Mouse (Mus musculus) thymus, postnatal 4 days (tissue): ENCODE data around the gene Il11ra1.
"Not testable (repeated sequence)": the region's sequence is repeated elsewhere in the genome, so short reads cannot be mapped to it uniquely, and the experiment has no call there.

Experiments
- DNase-seq: peaks from one replicate; pipeline ENCODE4 v3.0.0; 2021

Il11ra1 gene

DNA sequence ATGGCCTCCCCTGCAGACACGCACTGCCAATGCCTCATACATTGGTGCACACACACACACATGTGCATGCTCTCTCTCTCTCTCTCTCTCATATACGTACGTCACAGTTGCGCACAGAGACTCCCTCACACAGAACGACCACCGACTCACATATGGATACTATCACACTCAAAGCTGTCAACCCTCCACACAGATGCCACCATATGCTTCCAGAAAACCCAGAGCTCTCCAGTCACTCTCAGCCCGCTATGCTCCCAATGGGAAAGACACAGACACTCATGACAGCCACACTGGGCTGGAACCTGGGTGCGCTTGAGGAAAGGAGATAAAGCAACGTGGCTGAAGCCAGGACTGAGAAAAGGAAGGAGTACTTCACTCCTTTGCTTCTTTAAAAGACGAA is 17.8 kb upstream of the Il11ra1 start:
- no peak for DNase-seq

- DNase-seq = no peak
These were observed 17.0 kb upstream of the Il11ra1 start for GRCm38 (mm10) chr4:41682789-41683188.

DNA sequence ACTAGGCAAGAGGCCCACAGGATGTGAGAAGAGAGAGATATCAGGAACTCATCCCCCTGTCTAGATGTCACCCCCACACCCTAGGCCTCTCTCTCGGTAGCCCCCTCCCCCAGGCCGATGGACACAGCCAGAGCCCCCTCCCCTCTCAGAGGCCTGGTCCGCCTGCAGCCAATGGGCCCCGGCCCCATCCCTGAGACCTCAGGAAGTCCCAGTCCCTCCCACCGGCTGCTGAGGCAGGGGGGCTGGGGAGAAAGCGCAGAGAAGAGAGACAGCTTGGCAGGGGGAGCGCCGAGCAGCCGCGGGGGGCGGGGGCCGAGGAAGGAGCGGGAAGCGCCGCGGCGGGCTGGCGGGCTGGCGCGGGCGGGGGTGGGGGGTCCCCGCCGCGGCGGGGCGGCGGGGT is 16.5 kb upstream of the Il11ra1 start:
- DNase-seq = not testable (repeated sequence)

DNA sequence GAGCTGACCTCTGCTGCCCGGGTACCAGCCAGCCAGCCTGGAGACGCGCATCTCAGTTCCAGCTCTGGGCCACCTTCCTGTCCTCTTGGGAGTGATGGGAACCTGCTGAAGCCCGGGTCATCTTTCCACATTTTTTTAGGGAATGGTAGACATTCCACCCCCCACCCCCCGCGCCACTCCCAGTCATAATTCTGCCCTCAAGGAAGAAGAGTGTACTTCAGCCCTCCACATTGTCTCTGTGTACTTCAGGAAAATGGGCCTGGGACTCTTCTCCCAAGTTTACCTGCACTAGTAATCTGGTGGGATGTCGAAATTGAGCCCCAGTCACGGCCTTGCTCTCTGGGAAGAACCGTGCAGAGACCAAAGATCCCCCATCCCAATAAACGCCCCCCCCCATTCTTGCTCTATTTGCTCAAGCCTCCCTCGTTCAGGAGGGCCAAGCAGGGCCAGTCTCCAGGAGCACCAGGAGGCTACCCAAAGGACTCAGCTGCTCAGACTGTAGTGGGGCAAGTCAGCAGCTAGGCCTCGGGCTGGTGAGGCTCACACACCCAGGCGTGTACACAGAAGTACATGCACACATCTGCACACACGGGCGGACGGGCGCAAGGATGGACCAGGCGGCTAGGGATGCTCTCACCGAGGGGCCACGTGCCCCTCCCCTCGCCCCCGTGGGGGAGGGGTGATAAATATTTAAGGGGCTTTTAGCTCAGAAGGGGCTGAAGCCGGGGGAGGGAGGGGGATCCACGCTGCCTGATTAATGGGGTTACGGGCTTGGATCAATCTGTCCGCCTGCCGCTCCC is 15.5 kb upstream of the Il11ra1 start:
- not testable (repeated sequence) for DNase-seq

DNA sequence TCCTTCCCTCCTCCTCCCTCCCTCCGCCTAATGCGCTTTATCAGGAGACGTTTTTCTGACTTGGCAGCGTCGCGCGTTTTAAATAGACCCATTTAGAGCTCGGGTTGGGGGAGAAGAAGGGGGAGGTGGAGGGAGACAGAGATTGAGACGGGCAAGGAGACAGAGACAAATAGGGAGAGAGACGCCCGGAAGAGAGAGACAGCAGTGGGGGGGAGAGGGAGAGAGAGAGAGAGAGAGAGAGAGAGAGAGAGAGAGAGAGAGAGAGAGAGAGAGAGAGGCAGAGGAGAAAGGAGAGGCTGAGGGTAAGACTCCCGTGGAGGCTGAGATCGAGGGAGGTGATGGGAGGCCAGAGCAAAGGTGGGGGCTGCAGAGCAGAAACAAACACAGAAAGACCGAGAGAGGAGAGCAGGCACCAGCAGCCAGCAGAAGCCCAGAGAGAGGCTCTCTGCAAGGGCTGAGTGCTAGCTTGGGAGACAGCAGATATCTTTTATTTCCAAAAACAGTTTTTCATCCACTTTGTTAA is 14.8 kb upstream of the Il11ra1 start:
- DNase-seq = not testable (repeated sequence)

- not testable (repeated sequence) for DNase-seq
These were observed 13.8 kb upstream of the Il11ra1 start for GRCm38 (mm10) chr4:41685882-41686492.

GRCm38 (mm10) chr4:41688562-41688961 is 11.2 kb upstream of the Il11ra1 start:
- DNase-seq = not testable (repeated sequence)

GRCm38 (mm10) chr4:41690014-41690413 is 9.8 kb upstream of the Il11ra1 start:
- DNase-seq = not testable (repeated sequence)

GRCm38 (mm10) chr4:41693511-41693910 is 6.3 kb upstream of the Il11ra1 start:
- DNase-seq = not testable (repeated sequence)

- not testable (repeated sequence) for DNase-seq
These were observed 4.0 kb upstream of the Il11ra1 start for GRCm38 (mm10) chr4:41695800-41696199.

DNA sequence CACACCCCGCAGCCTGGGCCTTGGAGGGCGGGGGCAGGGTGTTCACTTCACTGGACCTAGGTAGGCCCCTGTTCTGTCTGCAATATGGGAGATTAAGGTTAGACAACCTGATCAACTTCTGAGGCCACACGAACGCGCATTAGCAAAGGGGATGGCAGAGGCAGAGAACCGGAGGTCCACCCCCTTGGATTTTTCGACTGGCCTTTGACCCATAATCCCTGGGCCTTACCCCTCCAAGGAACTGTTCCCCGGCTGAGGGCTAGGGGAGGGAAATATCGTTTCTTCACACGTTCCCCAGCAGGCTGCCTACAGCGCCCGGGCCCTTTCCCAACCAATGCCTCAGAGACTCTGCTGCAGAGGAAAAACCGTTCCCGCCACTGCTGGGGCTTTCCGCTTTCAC is 3.3 kb upstream of the Il11ra1 start:
- not testable (repeated sequence) for DNase-seq

DNA sequence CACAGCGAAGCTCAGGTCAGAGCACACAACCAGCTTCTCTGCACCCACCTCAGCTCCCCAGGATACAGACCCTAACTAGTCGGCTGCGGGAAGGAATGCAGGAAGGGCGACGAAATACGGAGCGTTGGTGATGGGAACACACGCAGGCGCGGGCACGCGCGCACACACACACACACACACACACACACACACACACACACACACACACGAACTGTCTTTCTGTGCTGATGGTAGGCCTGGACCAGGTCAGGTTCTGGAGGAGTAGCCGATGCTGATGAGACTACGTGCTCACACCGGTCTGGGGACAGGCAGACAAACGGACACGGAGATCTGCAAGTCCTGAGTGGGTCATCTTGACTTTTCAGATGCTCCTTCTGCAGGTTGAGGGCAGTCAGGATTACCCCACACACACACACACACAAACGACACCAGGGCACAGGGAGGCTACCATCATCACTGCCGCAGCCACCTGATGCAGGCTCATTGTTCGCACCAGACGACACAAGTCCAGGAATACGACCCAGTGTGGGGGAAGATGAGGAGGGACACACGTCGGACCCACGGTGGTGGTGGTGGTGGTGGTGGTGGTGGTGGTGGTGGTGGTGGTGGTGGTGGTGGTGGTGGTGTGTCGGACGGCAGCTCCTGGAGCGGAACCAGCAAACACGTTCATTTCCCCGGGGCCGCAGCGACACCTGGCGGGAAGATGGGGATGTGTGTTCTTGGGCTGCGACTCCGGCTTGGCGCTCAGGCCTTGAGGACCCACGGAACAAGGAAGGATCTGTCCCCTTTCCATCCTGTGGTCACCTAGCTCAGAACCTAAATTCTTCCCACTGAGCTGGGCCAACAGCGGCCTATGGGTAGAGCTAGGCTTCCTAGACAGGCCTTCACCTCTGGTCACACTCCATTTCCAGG is 2.6 kb upstream of the Il11ra1 start, which contains the start of gene Cntfr:
TSS of gene Cntfr (minus strand) at position 160 of the 912 bp plus-strand sequence.
- peak; percentile 82 for DNase-seq

DNA sequence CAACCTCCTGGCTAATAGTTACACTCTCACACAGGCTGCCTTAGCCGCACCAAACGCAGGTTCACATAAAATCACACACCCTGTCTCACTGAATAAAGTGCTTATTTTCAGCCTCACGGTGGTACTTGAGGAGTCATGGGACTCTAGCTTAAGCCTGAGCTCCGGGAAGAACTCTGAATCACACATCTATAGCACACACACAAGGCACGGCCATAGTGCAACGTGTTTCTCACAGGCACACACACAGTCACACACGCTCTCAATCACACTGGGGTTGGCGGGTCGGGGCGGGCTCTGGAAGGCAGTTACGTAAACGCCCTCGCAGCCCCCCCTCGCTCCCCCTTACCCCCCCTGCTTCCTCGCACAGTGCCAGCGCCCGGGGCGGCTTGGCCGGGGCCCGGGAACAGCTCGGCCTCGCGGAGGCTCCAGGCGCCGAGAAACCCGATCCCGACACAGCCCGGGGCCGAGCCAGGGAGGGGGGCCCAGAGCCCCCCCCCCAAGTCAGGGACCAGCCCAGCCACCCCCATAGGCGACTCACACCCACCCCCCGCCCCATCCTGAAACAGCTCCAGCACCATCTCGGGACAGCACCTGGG is 1.3 kb upstream of the Il11ra1 start:
- DNase-seq = not testable (repeated sequence)

- not testable (repeated sequence) for DNase-seq
These were observed 435 bp downstream of the Il11ra1 start for GRCm38 (mm10) chr4:41700224-41700623.

GRCm38 (mm10) chr4:41702226-41702625 is 2.4 kb downstream of the Il11ra1 start:
- DNase-seq = not testable (repeated sequence)

GRCm38 (mm10) chr4:41704651-41705050 is 4.9 kb downstream of the Il11ra1 start:
- DNase-seq = no peak

DNA sequence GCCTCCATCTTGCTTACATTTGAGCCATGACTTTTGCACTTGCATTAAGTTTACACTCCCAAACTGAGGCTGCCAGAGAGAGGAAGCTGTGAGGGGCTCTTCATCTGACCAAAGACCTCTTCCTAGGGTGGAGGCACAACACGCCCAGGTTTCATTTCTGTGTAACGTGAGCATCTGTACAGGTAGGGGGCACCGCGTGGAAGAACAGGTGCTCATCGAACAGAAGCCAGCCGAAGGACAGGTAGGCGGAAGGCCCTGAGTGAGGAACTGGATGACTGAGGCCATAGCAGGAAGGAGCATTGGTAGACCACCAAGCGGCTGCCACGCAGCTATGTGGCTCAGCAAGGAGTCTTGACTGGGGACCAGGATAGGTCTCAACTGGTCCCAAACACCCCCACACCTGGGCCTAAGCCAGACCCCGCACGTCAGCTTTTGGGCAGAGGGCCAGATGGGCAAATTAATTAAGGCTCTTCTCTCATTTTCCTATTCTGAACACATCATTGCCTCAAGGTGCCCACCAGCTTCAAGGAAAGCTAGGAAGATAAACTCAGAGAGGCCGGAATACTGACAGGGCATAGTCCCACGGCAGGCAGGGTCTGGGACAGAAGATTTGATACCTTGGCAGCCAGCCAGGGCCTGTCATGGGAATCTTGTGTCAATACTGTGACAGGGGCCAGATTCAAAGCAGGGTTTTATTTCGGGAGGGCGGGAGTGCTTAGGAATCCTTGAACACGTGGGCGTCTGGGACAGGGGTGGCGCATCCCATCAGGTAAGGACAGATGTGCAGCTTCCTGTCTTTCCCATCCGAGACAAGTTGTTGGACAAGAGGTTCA is 6.3 kb downstream of the Il11ra1 start:
- DNase-seq = peak; percentile 43

DNA sequence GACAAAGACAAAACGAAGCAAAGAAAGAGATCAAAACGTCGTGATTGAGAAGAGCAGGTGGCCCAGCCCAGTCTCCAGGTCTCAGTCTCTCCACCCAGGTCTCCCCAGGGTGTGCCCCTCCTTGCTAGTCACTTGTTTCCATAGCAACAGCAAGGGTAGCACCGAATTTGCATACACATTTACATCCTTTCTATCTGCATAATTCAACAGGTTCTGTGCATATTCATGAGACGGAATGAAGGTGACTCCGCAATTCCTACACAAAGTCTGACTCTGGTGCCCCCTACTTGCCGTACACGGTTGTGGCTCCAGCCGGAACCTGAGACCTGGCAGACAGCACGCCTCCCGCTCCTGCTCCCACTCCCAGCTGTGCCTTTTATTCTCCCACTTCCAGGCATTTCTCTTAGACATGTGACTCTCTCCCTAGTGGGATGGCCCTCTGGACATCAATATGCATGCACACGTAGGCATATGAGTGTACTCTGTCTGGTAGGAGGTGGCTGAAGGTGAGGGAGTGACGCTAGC is 7.3 kb downstream of the Il11ra1 start:
- DNase-seq = peak; percentile 81

DNA sequence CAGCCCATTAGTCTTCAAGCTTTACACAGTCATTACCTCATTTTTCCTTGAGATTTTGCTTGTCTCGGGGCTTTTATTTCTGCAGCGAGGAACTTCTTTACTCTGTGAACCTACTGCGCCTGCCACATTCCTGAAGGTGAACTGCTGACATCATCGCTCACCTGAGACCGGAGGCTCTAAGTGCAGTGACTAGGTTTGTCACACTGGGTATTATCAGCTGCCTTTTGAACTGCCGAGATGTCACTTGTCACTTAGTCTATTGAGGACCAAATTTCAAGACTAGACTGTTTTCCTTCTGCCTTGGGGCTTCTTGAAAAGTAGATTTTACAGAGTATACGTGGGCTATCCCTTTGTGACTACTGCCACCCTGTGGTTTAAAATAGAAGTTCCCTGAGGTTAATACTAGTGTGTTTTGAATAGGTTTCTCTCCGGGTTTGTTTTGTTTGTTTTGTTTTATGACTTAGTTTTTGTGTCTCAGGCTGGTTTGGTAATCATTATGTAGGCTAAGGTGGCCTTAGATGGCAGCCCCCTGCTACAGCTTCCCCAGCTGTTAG is 8.5 kb downstream of the Il11ra1 start:
- no peak for DNase-seq

DNA sequence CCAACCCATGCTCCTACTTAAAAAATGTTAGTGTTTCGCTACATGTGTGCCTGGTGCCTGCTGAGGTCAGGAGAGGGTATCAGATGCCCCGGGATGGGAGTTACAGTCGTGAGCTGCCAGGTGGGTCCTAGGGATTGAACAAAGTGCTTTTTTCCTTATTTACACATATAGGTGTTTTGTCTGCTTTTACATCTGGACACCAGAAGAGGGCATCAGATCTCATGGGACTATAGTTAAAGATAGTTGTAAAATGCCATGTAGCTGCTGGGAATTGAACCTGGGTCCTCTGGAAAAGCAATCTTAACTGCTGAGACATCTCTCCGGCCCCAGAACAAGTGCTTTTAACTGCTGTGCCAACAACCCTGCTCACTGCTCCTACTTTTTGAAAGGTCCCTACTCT is 10.4 kb downstream of the Il11ra1 start:
- no peak for DNase-seq
